Mouse (Mus musculus): ENCODE results near the gene Gm20388.

DNA sequence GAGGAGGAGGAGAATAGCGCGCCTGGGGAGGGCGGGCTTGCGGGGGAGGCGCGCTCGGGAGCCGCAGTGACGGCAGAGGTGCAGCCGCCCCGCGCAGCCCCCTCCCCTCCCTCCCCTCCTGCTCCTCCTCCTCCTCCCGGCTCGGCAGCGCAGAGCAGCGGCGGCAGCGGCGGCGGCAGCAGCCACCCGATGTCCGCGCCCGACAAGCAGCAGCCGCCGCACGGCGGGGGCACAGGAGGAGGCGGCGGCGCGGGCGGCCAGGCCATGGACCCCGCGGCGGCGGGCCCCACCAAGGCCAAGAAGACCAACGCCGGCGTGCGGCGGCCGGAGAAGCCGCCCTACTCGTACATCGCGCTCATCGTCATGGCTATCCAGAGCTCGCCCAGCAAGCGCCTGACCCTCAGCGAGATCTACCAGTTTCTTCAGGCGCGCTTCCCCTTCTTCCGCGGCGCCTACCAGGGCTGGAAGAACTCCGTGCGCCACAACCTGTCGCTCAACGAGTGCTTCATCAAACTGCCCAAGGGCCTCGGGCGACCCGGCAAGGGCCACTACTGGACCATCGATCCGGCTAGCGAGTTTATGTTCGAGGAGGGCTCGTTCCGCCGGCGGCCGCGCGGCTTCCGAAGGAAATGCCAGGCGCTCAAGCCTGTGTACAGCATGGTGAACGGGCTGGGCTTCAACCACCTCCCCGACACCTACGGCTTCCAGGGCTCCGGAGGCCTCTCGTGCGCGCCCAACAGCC lies 1173.7 kb downstream of the Gm20388 start, which contains the start of gene Foxf1:
- no peak for TF ChIP-seq CTCF (IDR thresholded peaks at IDR 0.05; ENCODE audit: low read depth)
- no peak for TF ChIP-seq EP300 (optimal IDR thresholded peaks at IDR 0.05)
